Mouse (Mus musculus): Measurements from ENCODE around the gene Ppat.

The Ppat gene

GRCm38 (mm10) chr5:76876106-76876758 lies 75.1 kb downstream of the Ppat start:
- Histone ChIP-seq H3K36me3 (ENCODE audit: insufficient read depth, low read length) (peaks cover 61% of the 10 kb centered on the region), H3K27me3 (ENCODE audit: insufficient read depth, low read length) (no peaks in the 10 kb centered on the region), H3K4me3 (replicated peaks; ENCODE audit: low read length) (peak overlapping the region; percentile 51), H3K9me3 (ENCODE audit: low read length) (no peaks in the 10 kb centered on the region), H3K4me1 (replicated peaks; ENCODE audit: low read depth, low read length) (peaks cover 18% of the 10 kb centered on the region)
- peak; percentile 30; the same call in 1 of the 2 replicates for TF ChIP-seq CTCF (conservative IDR thresholded peaks at IDR 0.05; ENCODE audit: low read length)
- no peak for TF ChIP-seq NANOG (IDR thresholded peaks at IDR 0.05; ENCODE audit: borderline replicate concordance, low read length)

GRCm38 (mm10) chr5:76869553-76869952 lies 81.8 kb downstream of the Ppat start:
- no peaks in the 10 kb centered on the region for H3K9me3 ChIP-seq (ENCODE audit: low read length)
- peaks cover 21% of the 10 kb centered on the region for H3K4me1 ChIP-seq (replicated peaks; ENCODE audit: low read depth, low read length)
- H3K36me3 ChIP-seq (ENCODE audit: insufficient read depth, low read length), result peaks cover 22% of the 10 kb centered on the region
- H3K27me3 ChIP-seq (ENCODE audit: insufficient read depth, low read length), result peaks cover 22% of the 10 kb centered on the region
- no peak for TF ChIP-seq CTCF (conservative IDR thresholded peaks at IDR 0.05; ENCODE audit: low read length)
- no peak for TF ChIP-seq NANOG (IDR thresholded peaks at IDR 0.05; ENCODE audit: borderline replicate concordance, low read length)
- TF ChIP-seq POU5F1 (IDR thresholded peaks at IDR 0.05; ENCODE audit: borderline replicate concordance, low read length), result no peak
- H3K4me3 ChIP-seq (replicated peaks; ENCODE audit: low read length), result peak overlapping the region; percentile 68

DNA sequence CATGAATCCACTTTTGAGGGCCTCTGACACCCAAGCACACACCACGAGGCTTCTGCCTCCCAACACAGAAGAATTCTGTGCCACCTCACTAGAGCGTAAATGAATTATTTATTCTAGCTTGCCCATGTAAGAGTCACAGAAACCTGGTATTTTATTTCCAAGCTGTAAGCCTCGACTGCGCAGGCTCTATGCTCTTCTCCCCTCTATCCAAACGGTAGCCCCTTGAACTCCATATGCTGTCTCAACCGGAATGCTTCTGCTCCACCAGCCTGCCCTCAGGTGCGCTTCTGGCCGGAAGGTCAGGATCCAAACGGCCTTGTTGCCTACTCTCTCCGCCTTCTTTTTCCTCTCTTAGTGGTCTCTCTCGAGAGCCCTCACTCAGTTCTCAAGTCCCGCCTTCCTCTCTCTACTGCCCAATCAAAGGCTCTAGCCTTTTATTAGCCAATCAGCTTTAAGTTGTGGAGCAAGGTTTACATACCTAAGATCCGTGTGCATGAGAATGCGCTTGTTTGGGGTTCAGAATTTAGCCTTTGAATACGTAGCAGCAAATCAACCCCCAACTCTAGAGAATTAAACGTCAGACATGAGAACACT lies 82.6 kb downstream of the Ppat start:
- no peak for TF ChIP-seq POU5F1 (IDR thresholded peaks at IDR 0.05; ENCODE audit: borderline replicate concordance, low read length)
- peaks cover 22% of the 10 kb centered on the region for H3K27me3 ChIP-seq (ENCODE audit: insufficient read depth, low read length)

GRCm38 (mm10) chr5:76866819-76867218 lies 84.6 kb downstream of the Ppat start:
- Histone ChIP-seq H3K27me3 (ENCODE audit: insufficient read depth, low read length) (peaks cover 26% of the 10 kb centered on the region), H3K36me3 (ENCODE audit: insufficient read depth, low read length) (0 out of 2 replicates have a peak, but pooled peaks cover 7% of the 10 kb centered on the region), H3K4me3 (replicated peaks; ENCODE audit: low read length) (no peak overlapping the region), H3K9me3 (ENCODE audit: low read length) (no peaks in the 10 kb centered on the region), H3K4me1 (replicated peaks; ENCODE audit: low read depth, low read length) (peaks cover 29% of the 10 kb centered on the region)
- TF ChIP-seq CTCF (conservative IDR thresholded peaks at IDR 0.05; ENCODE audit: low read length) (no peak), POU5F1 (IDR thresholded peaks at IDR 0.05; ENCODE audit: borderline replicate concordance, low read length) (no peak), NANOG (IDR thresholded peaks at IDR 0.05; ENCODE audit: borderline replicate concordance, low read length) (no peak)

More for the DNA sequence above, 82.6 kb downstream of the Ppat start:
- peaks cover 21% of the 10 kb centered on the region for H3K4me1 ChIP-seq (replicated peaks; ENCODE audit: low read depth, low read length)
- H3K9me3 ChIP-seq (ENCODE audit: low read length), result no peaks in the 10 kb centered on the region
- peak overlapping the region; percentile 68 for H3K4me3 ChIP-seq (replicated peaks; ENCODE audit: low read length)
- peaks cover 16% of the 10 kb centered on the region for H3K36me3 ChIP-seq (ENCODE audit: insufficient read depth, low read length)
